Mouse (Mus musculus): Measurements from ENCODE around the gene Rpain. TPM values are rescaled to one million over a fixed set of nuclear protein-coding genes. Genes with fewer than 3 reads are reported as not detected.

The Rpain gene
- polyA plus RNA-seq, 1 experiment from 2014 or later: 73.8 TPM

- DNase-seq (ENCODE audit: low spot score) (no peak), ATAC-seq (ENCODE audit: low FRiP score) (no peak)
- Histone ChIP-seq H3K4me3 (ENCODE audit: low read depth, low read length) (no peak overlapping the region), H3K27me3 (ENCODE audit: control insufficient read depth, insufficient read depth, low read length) (no peaks in the 10 kb centered on the region), H3K9me3 (ENCODE audit: control insufficient read depth, low read length) (no peaks in the 10 kb centered on the region), H3K4me1 (replicated peaks; ENCODE audit: control insufficient read depth, insufficient read depth, low read length) (no peaks in the 10 kb centered on the region; the same call in 1 of the 2 replicates), H3K36me3 (ENCODE audit: control insufficient read depth, insufficient read depth, low read length) (peaks cover 10% of the 10 kb centered on the region; the same call in 1 of the 2 replicates), H3K4me2 (replicated peaks; ENCODE audit: low read depth, low read length) (no peak overlapping the region), H3K27ac (ENCODE audit: low read depth, low read length) (no peak overlapping the region), H3K9ac (ENCODE audit: low read depth, low read length) (no peak overlapping the region)
- WGBS: 75% methylated on average over 4 of the region's 4 CpGs
These were observed 5.6 kb upstream of the Rpain start for GRCm38 (mm10) chr11:70964222-70964907.

- ATAC-seq (ENCODE audit: low FRiP score): peak; percentile 38
- DNase-seq (ENCODE audit: low spot score): no peak
- WGBS: under 1% methylated on average over 25 of the region's 25 CpGs
- Histone ChIP-seq H3K9me3 (ENCODE audit: control insufficient read depth, low read length) (no peaks in the 10 kb centered on the region), H3K27ac (ENCODE audit: low read depth, low read length) (peak overlapping the region; percentile 82; the same call in 1 of the 2 replicates), H3K4me2 (replicated peaks; ENCODE audit: low read depth, low read length) (peak overlapping the region; percentile 65), H3K9ac (ENCODE audit: low read depth, low read length) (peak overlapping the region; percentile 95), H3K36me3 (ENCODE audit: control insufficient read depth, insufficient read depth, low read length) (peaks cover 5% of the 10 kb centered on the region; the same call in 1 of the 2 replicates), H3K4me1 (replicated peaks; ENCODE audit: control insufficient read depth, insufficient read depth, low read length) (peaks cover 2% of the 10 kb centered on the region; the same call in 1 of the 2 replicates), H3K27me3 (ENCODE audit: control insufficient read depth, insufficient read depth, low read length) (no peaks in the 10 kb centered on the region), H3K4me3 (ENCODE audit: low read depth, low read length) (peak overlapping the region; percentile 96)
These were observed 680 bp upstream of the Rpain start for GRCm38 (mm10) chr11:70969271-70969794.

GRCm38 (mm10) chr11:70970560-70971540 lies 837 bp downstream of the Rpain start:
- H3K4me2 ChIP-seq (replicated peaks; ENCODE audit: low read depth, low read length): peak overlapping the region; percentile 82
- DNase-seq (ENCODE audit: low spot score) (no peak), ATAC-seq (ENCODE audit: low FRiP score) (no peak; the same call in 1 of the 2 replicates)
- peak overlapping the region; percentile 76; the same call in 1 of the 2 replicates for H3K27ac ChIP-seq (ENCODE audit: low read depth, low read length)
- peaks cover 2% of the 10 kb centered on the region; the same call in 1 of the 2 replicates for H3K4me1 ChIP-seq (replicated peaks; ENCODE audit: control insufficient read depth, insufficient read depth, low read length)
- peak overlapping the region; percentile 55 for H3K9ac ChIP-seq (ENCODE audit: low read depth, low read length)
- no peaks in the 10 kb centered on the region for H3K36me3 ChIP-seq (ENCODE audit: control insufficient read depth, insufficient read depth, low read length)
- peak overlapping the region; percentile 96 for H3K4me3 ChIP-seq (ENCODE audit: low read depth, low read length)
- no peaks in the 10 kb centered on the region for H3K27me3 ChIP-seq (ENCODE audit: control insufficient read depth, insufficient read depth, low read length)
- 20% methylated on average over 24 of the region's 24 CpGs for WGBS
- H3K9me3 ChIP-seq (ENCODE audit: control insufficient read depth, low read length): no peaks in the 10 kb centered on the region

GRCm38 (mm10) chr11:70972586-70972985 lies 2.6 kb downstream of the Rpain start:
- no peaks in the 10 kb centered on the region for H3K36me3 ChIP-seq (ENCODE audit: control insufficient read depth, insufficient read depth, low read length)
- 61% methylated on average over 1 of the region's 1 CpGs for WGBS
- H3K9me3 ChIP-seq (ENCODE audit: control insufficient read depth, low read length): no peaks in the 10 kb centered on the region

GRCm38 (mm10) chr11:70973947-70974346 lies 3.9 kb downstream of the Rpain start:
- no peak overlapping the region for H3K9ac ChIP-seq (ENCODE audit: low read depth, low read length)
- 82% methylated on average over 4 of the region's 4 CpGs for WGBS
- ATAC-seq (ENCODE audit: low FRiP score) (no peak), DNase-seq (ENCODE audit: low spot score) (peak; percentile 31)
- H3K27me3 ChIP-seq (ENCODE audit: control insufficient read depth, insufficient read depth, low read length): no peaks in the 10 kb centered on the region
- H3K4me3 ChIP-seq (ENCODE audit: low read depth, low read length): no peak overlapping the region
- 0 out of 2 replicates have a peak, but pooled peaks cover 2% of the 10 kb centered on the region for H3K4me1 ChIP-seq (replicated peaks; ENCODE audit: control insufficient read depth, insufficient read depth, low read length)
- H3K9me3 ChIP-seq (ENCODE audit: control insufficient read depth, low read length): no peaks in the 10 kb centered on the region
- H3K27ac ChIP-seq (ENCODE audit: low read depth, low read length): no peak overlapping the region
- no peaks in the 10 kb centered on the region; the same call in 1 of the 2 replicates for H3K36me3 ChIP-seq (ENCODE audit: control insufficient read depth, insufficient read depth, low read length)
- no peak overlapping the region for H3K4me2 ChIP-seq (replicated peaks; ENCODE audit: low read depth, low read length)

More at GRCm38 (mm10) chr11:70972586-70972985, 2.6 kb downstream of the Rpain start:
- Histone ChIP-seq H3K27me3 (ENCODE audit: control insufficient read depth, insufficient read depth, low read length) (no peaks in the 10 kb centered on the region), H3K27ac (ENCODE audit: low read depth, low read length) (no peak overlapping the region), H3K4me2 (replicated peaks; ENCODE audit: low read depth, low read length) (no peak overlapping the region), H3K4me3 (ENCODE audit: low read depth, low read length) (no peak overlapping the region), H3K9ac (ENCODE audit: low read depth, low read length) (no peak overlapping the region), H3K4me1 (replicated peaks; ENCODE audit: control insufficient read depth, insufficient read depth, low read length) (peaks cover 2% of the 10 kb centered on the region; the same call in 1 of the 2 replicates)
- DNase-seq (ENCODE audit: low spot score): no peak
- no peak for ATAC-seq (ENCODE audit: low FRiP score)

GRCm38 (mm10) chr11:70975193-70975592 lies 5.2 kb downstream of the Rpain start:
- no peak for DNase-seq (ENCODE audit: low spot score)
- H3K36me3 ChIP-seq (ENCODE audit: control insufficient read depth, insufficient read depth, low read length): peaks cover 1% of the 10 kb centered on the region; the same call in 1 of the 2 replicates
- no peak overlapping the region for H3K9ac ChIP-seq (ENCODE audit: low read depth, low read length)
- H3K4me2 ChIP-seq (replicated peaks; ENCODE audit: low read depth, low read length): no peak overlapping the region
- no peak overlapping the region for H3K27ac ChIP-seq (ENCODE audit: low read depth, low read length)
- 0 out of 2 replicates have a peak, but pooled peaks cover 2% of the 10 kb centered on the region for H3K4me1 ChIP-seq (replicated peaks; ENCODE audit: control insufficient read depth, insufficient read depth, low read length)
- H3K9me3 ChIP-seq (ENCODE audit: control insufficient read depth, low read length): no peaks in the 10 kb centered on the region
- H3K27me3 ChIP-seq (ENCODE audit: control insufficient read depth, insufficient read depth, low read length): no peaks in the 10 kb centered on the region
- no peak for ATAC-seq (ENCODE audit: low FRiP score)
- 69% methylated on average over 2 of the region's 2 CpGs for WGBS
- no peak overlapping the region for H3K4me3 ChIP-seq (ENCODE audit: low read depth, low read length)

- ATAC-seq (ENCODE audit: low FRiP score): no peak
These were observed 7.3 kb downstream of the Rpain start for GRCm38 (mm10) chr11:70977293-70977692.

GRCm38 (mm10) chr11:70980232-70980631 lies 10.2 kb downstream of the Rpain start:
- Histone ChIP-seq H3K4me1 (replicated peaks; ENCODE audit: control insufficient read depth, insufficient read depth, low read length) (no peaks in the 10 kb centered on the region; the same call in 1 of the 2 replicates), H3K9ac (ENCODE audit: low read depth, low read length) (no peak overlapping the region), H3K9me3 (ENCODE audit: control insufficient read depth, low read length) (no peaks in the 10 kb centered on the region), H3K36me3 (ENCODE audit: control insufficient read depth, insufficient read depth, low read length) (peaks cover 6% of the 10 kb centered on the region; the same call in 1 of the 2 replicates), H3K27me3 (ENCODE audit: control insufficient read depth, insufficient read depth, low read length) (no peaks in the 10 kb centered on the region), H3K27ac (ENCODE audit: low read depth, low read length) (no peak overlapping the region), H3K4me3 (ENCODE audit: low read depth, low read length) (no peak overlapping the region), H3K4me2 (replicated peaks; ENCODE audit: low read depth, low read length) (no peak overlapping the region)
- ATAC-seq (ENCODE audit: low FRiP score) (no peak), DNase-seq (ENCODE audit: low spot score) (no peak)
- 88% methylated on average over 6 of the region's 6 CpGs for WGBS

More at GRCm38 (mm10) chr11:70977293-70977692, 7.3 kb downstream of the Rpain start:
- Histone ChIP-seq H3K9me3 (ENCODE audit: control insufficient read depth, low read length) (no peaks in the 10 kb centered on the region), H3K27ac (ENCODE audit: low read depth, low read length) (no peak overlapping the region), H3K27me3 (ENCODE audit: control insufficient read depth, insufficient read depth, low read length) (no peaks in the 10 kb centered on the region), H3K4me1 (replicated peaks; ENCODE audit: control insufficient read depth, insufficient read depth, low read length) (no peaks in the 10 kb centered on the region; the same call in 1 of the 2 replicates), H3K4me3 (ENCODE audit: low read depth, low read length) (no peak overlapping the region), H3K9ac (ENCODE audit: low read depth, low read length) (no peak overlapping the region), H3K36me3 (ENCODE audit: control insufficient read depth, insufficient read depth, low read length) (peaks cover 6% of the 10 kb centered on the region; the same call in 1 of the 2 replicates), H3K4me2 (replicated peaks; ENCODE audit: low read depth, low read length) (no peak overlapping the region)
- 90% methylated on average over 6 of the region's 6 CpGs for WGBS
- no peak for DNase-seq (ENCODE audit: low spot score)

Measured in hindbrain, embryonic 11.5 days (tissue).